In genomic region chr11:115359293-115359692, GRCm38 (mm10) we compare ENCODE assay signal across 12 mouse cellular contexts. TPM values are rescaled to one million over a fixed set of nuclear protein-coding genes. Genes with fewer than 3 reads are reported as not detected.
DNase-seq lines count a peak whose midpoint lies in the region; ATAC-seq lines count a peak whose summit lies in the region.
"Had no signal": no experiment of that assay in that cellular context is flagged by ENCODE, and none has a peak within 500 bp of the region (broad histone marks: within the 10 kb centered on the region; RNA-seq: fewer than 3 reads in every experiment).

No protein-coding gene starts in this region.

- H3K36me3 ChIP-seq in heart, embryonic 11.5 days (ENCODE audit: control insufficient read depth, insufficient read depth, low read length), result no peaks in the 10 kb centered on the region
- peaks cover 15% of the 10 kb centered on the region for H3K36me3 ChIP-seq in hindbrain, embryonic 15.5 days
- peaks cover 27% of the 10 kb centered on the region for H3K36me3 ChIP-seq in neural tube, embryonic 13.5 days
- H3K36me3 ChIP-seq in kidney, embryonic 16.5 days (ENCODE audit: insufficient read depth, low read length), result no peaks in the 10 kb centered on the region
- H3K36me3 ChIP-seq: embryonic facial prominence, embryonic 15.5 days; liver, embryonic 13.5 days had no signal

- no peak for DNase-seq in heart, postnatal 14 days
- peak; percentile 57 for DNase-seq in brain, adult 2 months (ENCODE audit: low read depth, low spot score)
- no peak for DNase-seq in layer of hippocampus, adult 8-10 months (ENCODE audit: low spot score in 2 of 2)
- DNase-seq: kidney, adult 8-10 months; liver, embryonic 13.5 days had no signal

- no peaks in the 10 kb centered on the region; the same call in 1 of the 2 replicates for H3K4me1 ChIP-seq in heart, embryonic 11.5 days (ENCODE audit: control insufficient read depth, insufficient read depth, low read length)
- H3K4me1 ChIP-seq in hindbrain, embryonic 15.5 days (replicated peaks), result peaks cover 21% of the 10 kb centered on the region
- H3K4me1 ChIP-seq in neural tube, embryonic 13.5 days (replicated peaks), result peaks cover 16% of the 10 kb centered on the region
- H3K4me1 ChIP-seq in kidney, embryonic 16.5 days (ENCODE audit: insufficient read depth, low read length), result peaks cover 10% of the 10 kb centered on the region
- H3K4me1 ChIP-seq: liver, embryonic 13.5 days had no signal

- H3K27me3 ChIP-seq in heart, embryonic 11.5 days (ENCODE audit: control insufficient read depth, insufficient read depth, low read length), result peaks cover 20% of the 10 kb centered on the region
- H3K27me3 ChIP-seq in hindbrain, embryonic 15.5 days, result 0 out of 2 replicates have a peak, but pooled peaks cover 6% of the 10 kb centered on the region
- peaks cover 16% of the 10 kb centered on the region; the same call in 1 of the 2 replicates for H3K27me3 ChIP-seq in neural tube, embryonic 13.5 days
- peaks cover 7% of the 10 kb centered on the region for H3K27me3 ChIP-seq in kidney, embryonic 16.5 days (ENCODE audit: insufficient read depth, low read length)

- 0 out of 2 replicates have a peak overlapping the region, but pooled peaks have one; percentile 19 for H3K27ac ChIP-seq in heart, embryonic 11.5 days (ENCODE audit: low read depth, low read length)
- H3K27ac ChIP-seq in hindbrain, embryonic 15.5 days (replicated peaks), result peak overlapping the region; percentile 42; the same call in 1 of the 2 replicates
- peak overlapping the region; percentile 67 for H3K27ac ChIP-seq in neural tube, embryonic 13.5 days (replicated peaks)
- H3K27ac ChIP-seq in kidney, embryonic 16.5 days (ENCODE audit: low read length), result no peak overlapping the region
- H3K27ac ChIP-seq: embryonic facial prominence, embryonic 15.5 days; liver, embryonic 13.5 days had no signal

- H3K9me3 ChIP-seq in heart, embryonic 11.5 days (replicated peaks; ENCODE audit: control insufficient read depth, low read length), result no peaks in the 10 kb centered on the region
- H3K9me3 ChIP-seq in hindbrain, embryonic 15.5 days, result no peaks in the 10 kb centered on the region
- no peaks in the 10 kb centered on the region for H3K9me3 ChIP-seq in neural tube, embryonic 13.5 days
- no peaks in the 10 kb centered on the region for H3K9me3 ChIP-seq in kidney, embryonic 16.5 days (ENCODE audit: low read length)
- H3K9me3 ChIP-seq: embryonic facial prominence, embryonic 15.5 days; liver, embryonic 13.5 days had no signal

- H3K4me2 ChIP-seq in heart, embryonic 11.5 days, result no peak overlapping the region
- H3K4me2 ChIP-seq in hindbrain, embryonic 15.5 days, result no peak overlapping the region
- no peak overlapping the region for H3K4me2 ChIP-seq in neural tube, embryonic 13.5 days
- no peak overlapping the region for H3K4me2 ChIP-seq in kidney, embryonic 16.5 days (replicated peaks; ENCODE audit: low read depth, low read length)
- H3K4me2 ChIP-seq: embryonic facial prominence, embryonic 15.5 days; liver, embryonic 13.5 days had no signal

- intact Hi-C loops in heart, postnatal 14 days (cut with DNase I), result loop anchor here (2.0 to 5.0 kb wide), 2 partner anchors 54 to 68 kb away; no protein-coding TSS in a partner anchor

- 34% methylated on average over 3 of the region's 3 CpGs for WGBS in heart, embryonic 11.5 days (ENCODE audit: insufficient replicate concordance)
- WGBS in hindbrain, embryonic 15.5 days, result 19% methylated on average over 3 of the region's 3 CpGs
- 35% methylated on average over 3 of the region's 3 CpGs for WGBS in neural tube, embryonic 13.5 days
- 66% methylated on average over 3 of the region's 3 CpGs for WGBS in kidney, embryonic 16.5 days

- H3K4me3 ChIP-seq in heart, embryonic 11.5 days (ENCODE audit: low read depth, low read length), result no peak overlapping the region
- no peak overlapping the region for H3K4me3 ChIP-seq in hindbrain, embryonic 15.5 days
- H3K4me3 ChIP-seq in neural tube, embryonic 13.5 days, result no peak overlapping the region
- H3K4me3 ChIP-seq in kidney, embryonic 16.5 days (ENCODE audit: low read length), result no peak overlapping the region
- H3K4me3 ChIP-seq: embryonic facial prominence, embryonic 15.5 days; liver, embryonic 13.5 days had no signal

- no peak overlapping the region for H3K9ac ChIP-seq in heart, embryonic 11.5 days (ENCODE audit: low read depth, low read length)
- H3K9ac ChIP-seq in hindbrain, embryonic 15.5 days, result 0 out of 2 replicates have a peak overlapping the region, but pooled peaks have one; percentile 12
- no peak overlapping the region for H3K9ac ChIP-seq in neural tube, embryonic 13.5 days
- no peak overlapping the region for H3K9ac ChIP-seq in kidney, embryonic 16.5 days (replicated peaks; ENCODE audit: low read length)
- H3K9ac ChIP-seq: embryonic facial prominence, embryonic 15.5 days; liver, embryonic 13.5 days had no signal

- ATAC-seq in heart, embryonic 11.5 days (replicated peaks; ENCODE audit: insufficient number of reproducible peaks, low FRiP score, low TSS enrichment), result no peak
- ATAC-seq in hindbrain, embryonic 15.5 days (ENCODE audit: low FRiP score, low read depth), result peak; percentile 52; the same call in 1 of the 2 replicates
- ATAC-seq in neural tube, embryonic 13.5 days (ENCODE audit: low read depth), result peak; percentile 25; the same call in 1 of the 2 replicates
- no peak for ATAC-seq in kidney, embryonic 16.5 days (ENCODE audit: low FRiP score, low TSS enrichment)
- no peak for ATAC-seq in megakaryocyte, adult 5-6 weeks (ENCODE audit: poor library complexity, severe bottlenecking)

RNA-seq across cellular contexts. Expression of gene Hid1, which starts 8.3 kb away (rescaled TPM):
- 6.2 and 7.8 TPM in 2 replicates for polyA plus RNA-seq in heart, embryonic 11.5 days (2014; fragmentation: Nextera tagmentation; extraction: Ambion mirVana)
- total RNA-seq in heart, postnatal 14 days (2021), result 1 to 10 TPM; 5.2 to 6.6 TPM
- polyA plus RNA-seq in hindbrain, embryonic 15.5 days (2015; fragmentation: Nextera tagmentation; extraction: Ambion mirVana), result 57.2 and 62.4 TPM in 2 replicates
- 41.5 and 44.6 TPM in 2 replicates for polyA plus RNA-seq in neural tube, embryonic 13.5 days (2015; fragmentation: Nextera tagmentation; extraction: Ambion mirVana)
- polyA plus RNA-seq in kidney, embryonic 16.5 days (2015; fragmentation: Nextera tagmentation; extraction: Ambion mirVana), result 7.9 and 8.6 TPM in 2 replicates
- 0.27 TPM in 1 of 2 replicates, not detected in the other for total RNA-seq in megakaryocyte, adult 5-6 weeks (2015)
- total RNA-seq in megakaryocyte, adult 5-6 weeks (2017), result 0.07 and 0.16 TPM in 2 replicates
- 100 to 1,000 TPM; 104 to 119 (median 117) TPM for total RNA-seq in layer of hippocampus, adult 8-10 months (2022)

RNA-seq across cellular contexts. Expression of gene Cdr2l, which starts 22.4 kb away (rescaled TPM):
- polyA plus RNA-seq in heart, embryonic 11.5 days (2014; fragmentation: Nextera tagmentation; extraction: Ambion mirVana), result 6.2 and 7.8 TPM in 2 replicates
- total RNA-seq in heart, postnatal 14 days (2021), result 1 to 10 TPM; 8.7 to 9.9 TPM
- polyA plus RNA-seq in hindbrain, embryonic 15.5 days (2015; fragmentation: Nextera tagmentation; extraction: Ambion mirVana), result 25.0 and 27.0 TPM in 2 replicates
- polyA plus RNA-seq in neural tube, embryonic 13.5 days (2015; fragmentation: Nextera tagmentation; extraction: Ambion mirVana), result 23.7 and 24.1 TPM in 2 replicates
- polyA plus RNA-seq in kidney, embryonic 16.5 days (2015; fragmentation: Nextera tagmentation; extraction: Ambion mirVana), result 7.9 and 10.2 TPM in 2 replicates
- total RNA-seq in megakaryocyte, adult 5-6 weeks (2015), result 0.21 and 0.58 TPM in 2 replicates
- 0.24 and 0.59 TPM in 2 replicates for total RNA-seq in megakaryocyte, adult 5-6 weeks (2017)
- 10 to 100 TPM; 25.7 to 29.6 (median 25.9) TPM for total RNA-seq in layer of hippocampus, adult 8-10 months (2022)
- total RNA-seq: CH12.LX had no signal

RNA-seq across cellular contexts. Expression of gene Otop3, which starts 24.8 kb away (rescaled TPM):
- polyA plus RNA-seq in heart, embryonic 11.5 days (2014; fragmentation: Nextera tagmentation; extraction: Ambion mirVana), result not detected in 2 replicates
- total RNA-seq in heart, postnatal 14 days (2021), result not detected
- 2.2 and 2.3 TPM in 2 replicates for polyA plus RNA-seq in hindbrain, embryonic 15.5 days (2015; fragmentation: Nextera tagmentation; extraction: Ambion mirVana)
- polyA plus RNA-seq in neural tube, embryonic 13.5 days (2015; fragmentation: Nextera tagmentation; extraction: Ambion mirVana), result 1.4 and 2.1 TPM in 2 replicates
- not detected in 2 replicates for polyA plus RNA-seq in kidney, embryonic 16.5 days (2015; fragmentation: Nextera tagmentation; extraction: Ambion mirVana)
- not detected in 2 replicates for total RNA-seq in megakaryocyte, adult 5-6 weeks (2015)
- not detected in 2 replicates for total RNA-seq in megakaryocyte, adult 5-6 weeks (2017)
- under 1 TPM in 2 of 4 experiments, not detected in 2; 0.14 to 0.27 TPM for total RNA-seq in layer of hippocampus, adult 8-10 months (2022)
- total RNA-seq: CH12.LX had no signal
- polyA plus RNA-seq: liver, embryonic 13.5 days had no signal

RNA-seq across cellular contexts. Expression of gene Ush1g, which starts 37.5 kb away (rescaled TPM):
- polyA plus RNA-seq in heart, embryonic 11.5 days (2014; fragmentation: Nextera tagmentation; extraction: Ambion mirVana), result 0.06 and 0.17 TPM in 2 replicates
- total RNA-seq in heart, postnatal 14 days (2021), result under 1 TPM in 1 of 2 experiments, not detected in 1; 0.14 TPM
- 0.06 and 0.38 TPM in 2 replicates for polyA plus RNA-seq in hindbrain, embryonic 15.5 days (2015; fragmentation: Nextera tagmentation; extraction: Ambion mirVana)
- 0.14 and 0.18 TPM in 2 replicates for polyA plus RNA-seq in neural tube, embryonic 13.5 days (2015; fragmentation: Nextera tagmentation; extraction: Ambion mirVana)
- 0.05 TPM in 1 of 2 replicates, not detected in the other for polyA plus RNA-seq in kidney, embryonic 16.5 days (2015; fragmentation: Nextera tagmentation; extraction: Ambion mirVana)
- not detected in 2 replicates for total RNA-seq in megakaryocyte, adult 5-6 weeks (2015)
- total RNA-seq in megakaryocyte, adult 5-6 weeks (2017), result not detected in 2 replicates
- total RNA-seq in layer of hippocampus, adult 8-10 months (2022), result under 1 TPM; 0.36 to 0.95 (median 0.59) TPM

RNA-seq across cellular contexts. Expression of gene Mrpl58, which starts 44.3 kb away (rescaled TPM):
- polyA plus RNA-seq in heart, embryonic 11.5 days (2014; fragmentation: Nextera tagmentation; extraction: Ambion mirVana), result 163 and 177 TPM in 2 replicates
- 100 to 1,000 TPM; 128 to 140 TPM for total RNA-seq in heart, postnatal 14 days (2021)
- 180 and 190 TPM in 2 replicates for polyA plus RNA-seq in hindbrain, embryonic 15.5 days (2015; fragmentation: Nextera tagmentation; extraction: Ambion mirVana)
- 182 and 203 TPM in 2 replicates for polyA plus RNA-seq in neural tube, embryonic 13.5 days (2015; fragmentation: Nextera tagmentation; extraction: Ambion mirVana)
- polyA plus RNA-seq in kidney, embryonic 16.5 days (2015; fragmentation: Nextera tagmentation; extraction: Ambion mirVana), result 195 and 203 TPM in 2 replicates
- 122 and 124 TPM in 2 replicates for total RNA-seq in megakaryocyte, adult 5-6 weeks (2015)
- 86.9 and 95.9 TPM in 2 replicates for total RNA-seq in megakaryocyte, adult 5-6 weeks (2017)
- 100 to 1,000 TPM; 100 to 115 (median 105) TPM for total RNA-seq in layer of hippocampus, adult 8-10 months (2022)

Comparison
In these comparisons a context has a peak if more than half of its experiments do, and no peak if none do; other contexts are left out.
1. ATAC-seq: peak in hindbrain, embryonic 15.5 days (single experiment) and neural tube, embryonic 13.5 days (single experiment); none in heart, embryonic 11.5 days (single experiment), kidney, embryonic 16.5 days (single experiment) and megakaryocyte, adult 5-6 weeks (single experiment).